Mouse (Mus musculus): ENCODE measurements around the gene Rpl3.
A peak's percentile ranks its signal among the peaks of the same experiment; 100 is the strongest.

Gene Rpl3

DNA sequence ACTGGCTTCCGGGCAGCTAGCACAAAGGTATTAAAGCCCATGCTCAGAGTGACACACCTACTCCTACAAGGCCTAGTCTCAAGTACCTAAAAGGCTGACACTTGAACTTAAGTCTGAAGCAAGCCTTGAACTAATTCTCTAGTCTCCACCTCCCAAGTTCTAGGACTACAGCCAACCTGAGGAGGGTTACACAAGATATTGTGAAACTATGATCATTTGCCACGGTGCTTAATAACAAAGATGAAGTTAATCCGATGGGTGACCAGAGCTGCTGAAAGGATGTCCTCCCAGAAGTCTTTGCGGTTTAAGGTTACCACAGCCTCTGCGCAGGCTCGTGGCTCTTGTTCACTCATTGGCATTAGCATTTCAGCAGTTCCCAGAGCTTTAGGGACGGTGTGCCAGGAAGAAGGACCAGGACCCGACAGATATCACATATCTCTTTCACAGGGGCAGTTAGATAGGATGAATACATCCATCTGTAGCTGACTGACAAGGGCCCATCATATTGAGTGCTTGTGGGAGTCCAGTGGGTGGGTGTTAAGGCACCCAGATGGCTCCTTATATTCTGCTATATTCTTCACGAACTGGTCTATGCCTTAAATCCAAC is 4.2 kb downstream of the Rpl3 start:
- no peak for DNase-seq (ENCODE audit: low spot score)

DNA sequence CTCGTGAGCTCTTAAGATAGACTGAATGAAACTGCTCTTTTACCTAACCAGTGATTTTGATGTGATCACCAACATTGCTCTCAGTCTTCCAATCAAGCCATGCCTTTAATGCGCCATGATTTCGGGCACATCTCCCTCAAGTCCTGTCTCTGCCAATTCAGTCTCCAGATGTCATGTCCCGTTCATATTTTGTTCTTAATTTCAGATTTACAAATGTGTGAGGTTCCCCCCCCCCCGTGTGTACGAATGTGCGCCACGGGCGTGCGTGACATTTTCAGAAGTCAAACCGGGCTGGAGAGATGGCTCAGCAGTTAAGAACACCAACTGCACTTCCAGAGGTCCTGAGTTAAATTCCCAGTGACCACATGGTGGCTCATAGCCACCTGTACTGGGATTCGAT is 7.9 kb downstream of the Rpl3 start:
- DNase-seq (ENCODE audit: low spot score) = no peak

DNA sequence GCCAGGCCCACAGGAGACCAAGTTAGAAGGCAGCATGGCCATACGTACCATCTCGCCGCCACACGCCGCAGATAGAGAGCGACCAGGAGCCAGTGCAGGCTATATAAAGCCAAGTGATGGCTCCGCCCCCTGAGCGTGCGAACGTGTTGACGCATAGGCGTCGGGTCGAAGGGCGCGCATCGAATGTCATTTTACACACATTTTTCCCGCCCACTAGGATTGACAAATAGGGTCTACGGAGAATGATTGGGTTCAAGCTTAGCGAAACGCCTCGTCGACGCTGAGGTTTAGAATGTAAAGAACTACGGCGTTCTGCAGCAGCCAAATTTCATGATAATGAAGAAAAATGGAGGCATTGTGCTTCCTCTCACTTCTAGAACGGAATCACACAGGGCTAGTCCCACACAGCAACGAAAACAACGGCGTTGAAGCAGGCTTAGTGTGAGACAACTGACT is 8.4 kb downstream of the Rpl3 start:
- DNase-seq (ENCODE audit: low spot score) = peak; percentile 99

DNA sequence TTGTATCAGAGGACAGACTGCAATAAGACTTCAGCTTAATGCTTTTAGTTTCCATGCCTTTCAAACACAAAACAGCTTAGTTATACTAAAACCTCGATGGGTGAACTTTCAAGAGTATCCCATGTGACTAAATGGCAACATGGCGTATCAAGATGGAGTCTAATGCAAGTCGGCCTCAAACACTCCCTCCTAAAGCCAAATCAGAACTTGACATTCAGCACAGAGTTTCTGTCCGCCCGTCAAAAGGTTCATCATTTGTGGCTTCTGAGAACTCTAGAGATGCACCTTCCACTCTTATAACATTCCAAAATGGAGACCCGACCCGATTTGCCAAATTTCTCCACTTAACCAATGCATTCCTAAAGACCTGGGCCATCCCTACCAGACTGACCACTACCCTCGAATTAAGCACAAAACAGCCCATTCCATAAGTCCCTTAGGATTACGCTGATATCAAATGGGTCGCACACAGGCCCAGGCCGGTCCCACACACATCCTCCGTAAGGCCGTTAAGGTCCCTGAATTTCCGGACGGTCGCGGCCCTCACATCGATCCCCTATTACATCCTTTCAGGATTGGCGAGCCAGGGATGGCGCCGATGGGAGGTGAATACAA is 8.9 kb downstream of the Rpl3 start:
- no peak for DNase-seq (ENCODE audit: low spot score)

DNA sequence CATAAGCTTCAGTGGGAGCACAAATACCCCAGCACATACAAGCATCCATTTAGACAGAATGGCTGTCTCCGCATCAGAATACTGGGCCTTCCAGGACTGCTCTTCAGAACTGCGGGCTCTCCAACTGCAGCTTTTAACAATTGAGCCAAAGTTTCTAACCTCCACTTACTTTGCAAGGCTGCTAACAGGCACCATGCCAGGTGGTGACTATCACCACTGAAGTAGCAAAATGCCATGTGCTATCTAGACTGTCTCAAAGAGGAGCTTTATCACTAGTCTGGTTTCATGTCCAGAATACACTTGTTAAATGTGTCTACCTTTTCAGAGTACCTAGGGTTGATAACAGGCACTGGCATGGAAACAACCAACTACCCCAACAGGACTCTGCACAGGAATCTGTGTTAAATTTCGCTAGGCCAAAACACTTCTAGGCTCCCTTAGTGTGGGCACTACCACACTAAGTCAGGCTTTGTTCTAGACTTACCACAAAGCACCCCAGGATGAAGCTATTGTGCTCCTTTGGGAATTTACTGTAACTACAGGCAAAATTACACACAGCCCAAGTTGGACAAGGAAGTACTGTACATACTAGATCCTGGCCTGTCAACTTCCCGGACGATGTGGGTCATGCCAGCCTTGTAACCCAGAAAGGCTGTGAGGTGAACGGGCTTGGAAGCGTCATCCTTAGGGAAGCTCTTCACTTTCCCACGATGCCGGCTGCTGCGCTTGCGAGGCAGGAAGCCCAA is 9.7 kb downstream of the Rpl3 start:
- no peak for DNase-seq (ENCODE audit: low spot score)

DNA sequence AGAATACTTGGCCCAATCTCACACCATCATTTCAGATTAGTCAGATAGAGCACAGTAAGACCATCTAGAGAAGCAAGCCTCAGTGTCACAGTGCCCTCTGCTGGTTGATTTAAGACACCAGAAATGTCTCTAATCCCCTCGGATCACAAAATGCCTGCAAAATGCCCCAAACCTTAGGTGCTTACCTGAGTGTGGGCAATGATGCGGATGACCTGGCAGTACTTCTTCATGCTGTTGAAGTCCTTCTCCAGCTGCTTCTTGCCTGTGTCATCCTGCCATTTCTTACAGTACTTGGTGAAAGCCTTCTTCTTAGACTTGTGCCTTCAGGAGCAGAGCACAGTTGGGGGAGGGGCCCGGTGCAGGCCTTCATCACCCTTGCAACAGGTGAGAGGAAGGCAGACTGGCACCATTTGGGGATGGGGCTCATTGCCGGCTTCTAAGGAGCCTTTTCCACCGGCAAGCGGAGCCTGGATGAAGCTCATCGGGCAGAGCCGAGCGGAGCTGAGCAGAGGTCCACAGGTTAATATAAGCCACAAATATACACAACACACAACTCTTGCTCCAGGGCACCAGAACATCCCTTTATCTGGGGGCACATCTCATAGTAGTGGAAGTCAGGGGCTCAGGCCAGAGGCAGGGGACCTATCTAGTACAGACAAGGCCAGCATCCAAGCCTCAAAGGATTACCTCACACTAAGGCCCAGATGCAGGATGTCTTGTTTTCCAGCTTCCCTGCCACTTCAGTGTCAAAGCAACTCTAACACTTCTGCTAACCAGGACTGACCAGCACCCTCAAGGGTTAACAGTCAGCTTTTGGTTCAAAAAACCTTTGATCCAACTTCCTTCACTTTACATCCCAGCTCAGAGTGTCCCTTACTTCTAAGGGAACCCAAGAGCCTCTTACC is 10.7 kb downstream of the Rpl3 start:
- no peak for DNase-seq (ENCODE audit: low spot score)

DNA sequence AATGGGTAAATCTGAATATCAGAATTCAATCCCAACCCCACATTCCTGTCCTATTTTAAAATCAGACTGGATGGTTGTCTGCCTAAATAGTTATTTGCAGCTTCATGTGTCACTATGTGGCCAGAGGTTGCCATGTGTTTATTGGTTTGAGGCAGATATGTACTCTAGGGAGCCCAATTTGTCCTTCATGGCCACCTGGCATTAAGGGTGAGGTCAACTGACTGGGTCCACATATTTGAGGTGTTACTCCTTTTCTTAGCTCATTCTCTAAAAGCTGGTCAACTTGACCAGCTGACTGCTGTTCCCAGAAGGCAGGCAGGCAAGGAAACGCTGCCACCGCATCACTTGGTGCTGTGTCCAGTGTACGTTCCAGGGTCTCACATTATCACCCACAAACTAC is 11.7 kb downstream of the Rpl3 start:
- no peak for DNase-seq (ENCODE audit: low spot score)

DNA sequence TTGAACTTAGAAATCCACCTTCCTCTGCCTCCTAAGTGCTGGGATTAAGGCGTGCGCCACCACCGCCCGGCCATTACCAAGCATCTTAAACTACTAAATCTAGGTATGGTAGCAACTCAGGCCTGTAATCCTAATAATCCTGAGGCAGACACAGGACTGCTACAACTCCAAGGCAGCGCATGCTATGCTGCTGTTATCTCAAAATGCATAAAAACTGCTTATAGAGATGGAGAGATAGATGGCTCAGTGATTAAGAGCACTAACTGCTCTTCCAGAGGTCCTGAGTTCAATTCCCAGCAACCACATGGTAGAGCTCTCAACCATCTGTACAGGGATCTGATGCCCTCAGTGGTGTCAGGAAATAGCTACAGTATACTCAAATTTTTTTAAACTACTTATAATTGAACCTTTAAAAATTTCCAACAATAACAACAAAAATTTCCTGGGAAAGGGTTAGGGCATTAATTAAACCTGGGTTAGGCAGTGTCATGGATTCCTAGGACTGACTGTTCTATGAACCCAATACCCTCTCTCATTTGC is 12.5 kb downstream of the Rpl3 start:
- no peak for DNase-seq (ENCODE audit: low spot score)

DNA sequence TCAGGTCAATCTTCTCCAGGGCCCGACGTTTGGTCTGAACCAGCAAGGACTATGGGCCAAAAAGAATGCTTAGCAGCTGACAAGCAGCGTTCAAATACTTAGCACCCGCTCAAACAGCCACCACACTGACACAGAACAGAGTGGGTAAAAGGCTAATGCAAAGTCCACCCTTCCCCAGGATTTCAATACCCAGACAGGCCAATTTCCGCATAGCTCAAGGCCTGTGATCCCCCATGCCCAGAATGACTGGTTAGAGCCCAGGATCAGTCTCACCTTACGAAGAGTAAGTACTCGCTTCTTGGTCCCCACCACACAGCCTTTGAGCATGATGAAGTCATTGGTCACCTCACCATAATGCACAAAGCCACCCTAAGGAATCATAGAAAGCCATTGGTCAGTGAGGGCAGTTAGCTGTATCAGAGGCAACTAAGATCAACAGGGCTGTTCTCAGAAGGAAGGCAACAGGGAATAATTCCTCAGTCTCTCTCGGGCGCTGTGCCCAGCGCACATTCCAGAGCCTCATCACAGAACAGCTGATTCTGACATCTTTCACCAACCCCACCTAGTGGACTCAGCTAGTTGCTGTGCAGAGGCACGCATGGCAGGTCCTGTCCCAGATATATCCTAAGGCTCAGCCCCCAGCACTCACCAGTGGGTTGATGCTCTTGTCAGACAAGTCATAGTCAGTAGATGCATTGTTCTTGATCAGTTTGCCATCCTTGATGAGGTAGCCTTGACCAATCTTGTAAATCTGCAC is 13.4 kb downstream of the Rpl3 start:
- no peak for DNase-seq (ENCODE audit: low spot score)

DNA sequence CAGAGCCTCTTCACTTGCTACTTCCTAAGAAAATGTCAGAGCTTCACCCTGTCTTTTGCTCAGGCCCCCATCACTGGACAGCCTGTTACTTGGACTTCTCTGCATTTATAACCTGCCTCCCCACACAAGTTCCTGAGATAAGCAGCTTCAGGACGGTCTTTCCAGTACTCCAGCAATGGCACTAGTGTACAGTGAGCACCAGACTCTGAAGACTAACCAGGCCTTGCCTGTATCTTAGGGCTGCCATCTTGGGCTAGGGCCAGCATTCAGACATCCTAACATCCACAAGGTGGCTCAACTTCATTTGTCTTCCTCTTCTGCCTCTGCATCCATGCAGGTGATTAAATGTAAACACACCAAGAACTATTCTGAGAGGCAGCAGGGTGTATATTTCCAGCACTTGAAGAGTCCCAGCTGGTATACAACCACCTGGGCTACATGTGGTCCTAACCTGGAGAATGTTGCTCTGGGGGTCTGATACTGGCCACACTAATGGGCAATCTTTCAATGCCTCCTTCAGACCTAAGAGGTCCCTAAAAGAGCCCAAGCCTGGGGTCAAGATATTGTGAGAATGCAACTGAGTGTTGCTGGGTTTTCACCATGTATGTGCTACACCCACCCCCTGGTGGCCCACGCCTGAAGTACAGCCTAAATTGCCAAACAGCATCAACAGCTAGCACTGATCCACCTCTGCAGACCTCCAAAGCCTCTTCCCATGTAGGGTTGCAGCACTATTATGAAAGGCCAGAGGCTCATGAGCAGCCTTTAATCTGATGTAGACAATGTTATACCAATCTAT is 15.1 kb downstream of the Rpl3 start:
- no peak for DNase-seq (ENCODE audit: low spot score)

DNA sequence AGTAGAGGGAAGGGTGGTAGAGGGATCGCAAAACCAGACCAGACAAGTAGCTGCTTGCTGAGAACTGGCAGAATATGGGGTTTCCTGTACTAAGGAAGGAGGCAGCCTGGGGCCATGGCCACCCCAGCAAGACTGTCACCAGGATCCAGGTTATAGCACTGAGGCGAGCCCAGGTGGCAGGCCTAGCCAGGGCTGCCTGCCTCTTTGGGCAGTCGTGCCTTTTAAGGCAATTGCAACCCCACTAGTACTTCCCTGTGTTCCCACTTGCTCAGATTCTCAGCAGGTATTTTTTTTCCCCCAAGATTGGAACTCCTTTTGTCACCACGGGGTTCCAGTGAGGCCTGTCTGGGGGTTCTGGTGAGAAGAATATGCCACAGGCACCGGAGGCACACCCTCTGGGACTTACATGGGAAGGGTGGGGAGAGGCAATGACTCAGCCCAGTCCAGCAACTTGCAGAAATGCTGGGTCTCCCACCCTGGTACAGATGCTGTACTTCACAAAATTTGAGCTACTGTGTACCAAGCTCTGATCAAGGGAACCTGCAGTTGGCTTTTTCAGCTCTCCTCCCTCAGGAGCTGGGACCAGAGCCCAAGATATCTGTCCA is 15.8 kb downstream of the Rpl3 start:
- DNase-seq (ENCODE audit: low spot score) = no peak

DNA sequence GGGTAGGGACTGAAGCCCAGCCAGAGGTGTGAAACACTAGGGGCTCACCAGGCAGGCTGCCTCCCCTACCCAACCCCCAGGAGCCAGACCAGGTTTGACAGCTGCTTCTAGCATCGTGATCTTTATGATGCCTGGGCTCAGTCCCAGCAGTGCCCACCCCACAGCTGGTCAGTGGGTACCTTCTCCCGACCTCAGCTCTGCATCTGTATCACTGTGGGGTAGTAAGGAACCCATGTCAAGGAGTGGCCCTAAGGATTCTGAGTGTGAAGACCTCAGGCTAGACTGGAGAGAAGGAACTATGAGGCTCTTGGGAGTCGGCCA is 16.3 kb downstream of the Rpl3 start:
- DNase-seq (ENCODE audit: low spot score) = no peak

DNA sequence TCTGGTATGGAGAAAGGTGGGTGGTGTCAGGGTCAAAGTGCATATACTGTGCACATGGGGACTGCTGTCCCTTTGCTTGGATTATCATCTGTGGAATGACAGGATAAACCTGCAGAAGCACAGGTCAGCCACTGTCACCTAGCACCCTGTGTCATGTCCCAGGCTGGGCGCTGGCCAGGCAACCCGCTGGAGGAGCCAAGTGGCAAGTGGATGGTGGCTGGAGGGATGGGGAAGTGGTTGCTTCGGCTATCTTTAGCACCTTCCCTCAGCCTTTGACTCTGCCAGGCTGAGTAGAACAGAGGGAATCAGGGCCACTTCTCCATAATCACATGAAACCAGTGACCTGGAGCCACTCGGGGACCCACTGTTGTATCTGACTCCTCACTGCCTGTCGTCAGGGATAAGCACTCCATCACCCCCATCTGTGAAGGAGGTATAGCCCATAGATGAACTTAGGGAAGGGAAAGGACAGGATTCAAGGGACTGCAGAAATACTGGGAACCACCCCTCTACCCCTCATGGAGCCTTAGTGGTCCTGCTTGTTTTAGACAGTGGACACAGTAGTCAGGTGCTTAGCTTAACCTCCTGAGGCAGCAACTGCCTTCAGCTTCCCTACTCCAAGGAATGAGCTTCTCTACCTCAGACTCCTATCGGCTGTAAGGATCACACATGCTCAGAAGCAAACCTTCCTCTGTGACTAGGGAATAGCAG is 16.9 kb downstream of the Rpl3 start:
- DNase-seq (ENCODE audit: low spot score) = no peak

DNA sequence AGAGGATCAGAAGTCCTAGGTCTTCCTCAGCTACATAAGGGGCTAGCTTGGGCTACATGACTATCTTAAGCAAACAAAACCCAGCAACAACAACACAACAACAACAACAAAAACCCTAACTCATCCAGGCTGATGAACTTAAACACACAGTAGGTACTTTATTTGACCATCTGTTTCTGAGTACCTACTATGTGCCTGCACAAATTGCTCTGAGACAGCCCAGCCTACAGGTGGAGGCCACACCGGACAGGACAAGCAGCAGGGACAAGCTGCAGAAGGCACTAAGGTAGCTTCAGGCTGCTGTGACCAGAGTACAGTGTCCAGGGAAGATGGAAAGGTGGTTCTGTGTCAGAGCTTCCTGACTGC is 18.4 kb downstream of the Rpl3 start:
- no peak for DNase-seq (ENCODE audit: low spot score)

DNA sequence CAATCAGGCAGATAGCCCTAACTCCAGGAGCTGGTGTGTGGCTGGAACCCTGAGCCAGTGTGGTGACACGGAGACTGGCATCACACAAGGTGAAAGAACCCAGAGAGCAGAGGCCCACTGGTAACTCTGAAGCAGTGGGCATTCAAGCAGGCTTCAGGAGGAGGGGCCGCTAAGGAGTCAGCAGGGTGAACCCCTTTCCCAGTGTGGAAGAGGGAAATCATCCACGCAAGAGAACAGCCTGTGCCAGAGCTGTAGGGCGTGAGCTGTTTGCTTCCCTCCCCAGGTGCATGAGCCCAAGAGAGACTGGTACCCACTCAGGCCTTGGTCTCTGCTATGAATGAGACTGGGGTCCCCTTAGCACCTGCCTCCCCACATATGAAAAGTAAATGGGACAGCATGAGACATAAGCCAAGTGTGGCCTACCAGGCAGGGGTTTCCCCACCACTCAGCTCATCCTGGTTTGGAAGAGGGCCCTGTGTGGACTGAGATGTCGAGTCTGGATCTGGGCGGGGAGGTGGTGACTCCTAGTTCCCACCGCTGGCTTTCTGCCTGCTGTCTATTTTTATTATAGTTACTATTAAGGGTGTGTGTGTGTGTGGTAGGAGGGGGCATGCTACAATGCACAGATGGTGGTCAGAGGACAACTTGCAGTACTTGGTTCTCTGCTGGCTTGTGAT is 19.0 kb downstream of the Rpl3 start:
- DNase-seq (ENCODE audit: low spot score) = no peak

DNA sequence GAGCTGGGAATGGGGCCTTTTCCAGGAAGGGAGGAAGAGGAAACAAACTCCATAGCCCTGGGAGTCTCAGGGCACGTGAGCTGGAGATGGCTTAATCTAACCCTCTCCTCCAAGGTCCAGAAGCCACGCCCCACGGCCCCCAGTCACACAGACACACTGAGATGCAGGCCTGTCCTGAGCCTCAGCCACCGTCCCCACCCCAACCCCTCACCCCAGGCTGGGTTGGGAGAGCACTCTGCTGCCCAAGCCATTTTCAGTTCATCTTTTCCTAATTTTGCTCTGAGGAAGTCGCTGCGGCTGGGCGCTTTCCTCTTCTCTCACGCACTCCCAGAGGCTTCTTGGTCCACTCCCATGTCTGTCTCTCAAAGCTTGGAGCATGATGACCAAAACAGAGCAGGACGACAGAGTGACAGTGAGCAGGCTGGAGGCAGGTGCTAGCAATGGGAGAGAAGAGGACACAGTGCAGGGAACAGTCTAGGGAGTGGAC is 19.7 kb downstream of the Rpl3 start:
- DNase-seq (ENCODE audit: low spot score) = no peak

DNA sequence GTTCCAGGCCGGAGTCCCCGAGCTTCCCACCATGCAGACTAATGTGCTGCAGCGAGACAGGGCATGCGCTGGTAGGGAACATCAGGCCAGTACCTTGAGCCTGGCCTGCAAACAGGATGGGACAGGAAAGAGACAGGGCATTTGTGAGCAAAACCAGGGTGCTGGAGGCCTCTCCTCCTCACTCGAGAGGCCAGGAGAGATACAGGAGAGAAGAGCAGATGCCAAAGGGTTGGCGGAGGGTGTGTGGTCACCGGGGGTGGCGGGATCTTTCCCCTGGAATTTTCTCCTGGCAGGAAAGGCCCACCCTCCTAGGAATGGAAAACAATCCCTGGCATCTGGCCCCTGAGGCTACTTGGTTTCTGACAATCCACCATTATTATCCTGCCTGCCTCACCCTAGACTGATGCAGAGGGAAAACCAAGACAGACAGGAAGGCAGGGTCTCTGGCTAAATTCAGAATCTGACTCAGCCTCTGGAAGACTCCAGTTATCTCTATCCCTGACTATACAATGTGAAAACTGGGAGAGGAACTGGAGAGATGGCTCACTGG is 21.5 kb downstream of the Rpl3 start:
- no peak for DNase-seq (ENCODE audit: low spot score)

DNA sequence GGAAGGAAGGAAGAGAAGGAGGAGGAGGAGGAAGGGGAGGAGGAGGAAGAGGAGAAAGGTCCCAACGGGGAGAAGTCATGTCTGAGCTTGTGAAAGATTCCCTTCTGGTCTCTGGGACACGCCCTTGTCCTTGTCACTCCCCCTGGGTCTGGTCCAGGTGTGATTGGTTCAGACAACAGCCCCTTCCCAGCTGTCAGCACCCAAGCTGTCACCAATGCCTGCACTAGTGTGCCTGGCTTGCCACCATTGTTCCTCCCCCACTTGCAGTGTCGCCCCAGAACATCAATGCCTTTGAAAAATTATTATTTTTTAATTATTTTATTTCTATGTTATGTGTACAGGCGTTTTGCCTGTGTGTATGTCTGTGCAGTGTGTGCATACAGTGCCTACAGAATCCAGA is 22.5 kb downstream of the Rpl3 start:
- DNase-seq (ENCODE audit: low spot score) = no peak

DNA sequence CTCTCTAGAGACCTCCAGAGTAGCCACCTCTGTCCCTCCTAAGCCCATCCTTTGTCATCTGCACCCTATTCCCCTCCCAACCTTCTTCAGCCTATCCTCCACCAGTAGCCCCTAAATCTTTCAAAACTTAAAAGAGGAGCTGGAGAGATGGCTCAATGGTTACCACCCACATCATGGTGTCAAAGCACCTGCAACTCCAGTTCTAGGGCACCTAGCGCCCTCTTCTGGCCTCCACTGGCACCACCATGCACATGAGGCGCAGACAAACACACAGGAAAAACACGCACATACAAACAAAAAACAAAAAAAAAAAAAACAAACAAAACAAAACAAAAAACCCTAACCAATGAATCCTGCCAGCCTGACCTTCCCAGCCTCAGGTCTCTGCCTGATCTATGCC is 25.1 kb downstream of the Rpl3 start:
- no peak for DNase-seq (ENCODE audit: low spot score)

Data from left cerebral cortex, adult 11 months (tissue).